Mouse (Mus musculus): ENCODE data around the gene Tspan14. TPM values are rescaled to one million over a fixed set of nuclear protein-coding genes. Genes with fewer than 3 reads are reported as not detected.

Gene Tspan14
- polyA plus RNA-seq, 1 experiment from 2014 or later, result 71.4 TPM

GRCm38 (mm10) chr14:41006263-41006662 lies 39.7 kb upstream of the Tspan14 start:
- DNase-seq (ENCODE audit: low spot score) (peak; percentile 21), ATAC-seq (replicated peaks; ENCODE audit: low FRiP score, low TSS enrichment, low read depth) (no peak)
- Histone ChIP-seq H3K4me3 (ENCODE audit: low read depth, low read length) (no peak overlapping the region), H3K27me3 (replicated peaks; ENCODE audit: control insufficient read depth, insufficient read depth, low read length) (no peaks in the 10 kb centered on the region), H3K36me3 (ENCODE audit: control insufficient read depth, insufficient read depth, low read length) (no peaks in the 10 kb centered on the region), H3K9ac (ENCODE audit: low read length) (no peak overlapping the region), H3K27ac (ENCODE audit: low read depth) (no peak overlapping the region), H3K4me2 (ENCODE audit: low read length) (no peak overlapping the region), H3K9me3 (ENCODE audit: control insufficient read depth, low read length) (no peaks in the 10 kb centered on the region), H3K4me1 (replicated peaks; ENCODE audit: control insufficient read depth, insufficient read depth, low read length) (peaks cover 35% of the 10 kb centered on the region)
- 80% methylated on average over 10 of the region's 10 CpGs for WGBS

GRCm38 (mm10) chr14:41005716-41006115 lies 39.1 kb upstream of the Tspan14 start:
- H3K36me3 ChIP-seq (ENCODE audit: control insufficient read depth, insufficient read depth, low read length), result no peaks in the 10 kb centered on the region
- no peaks in the 10 kb centered on the region for H3K9me3 ChIP-seq (ENCODE audit: control insufficient read depth, low read length)
- H3K9ac ChIP-seq (ENCODE audit: low read length), result no peak overlapping the region
- DNase-seq (ENCODE audit: low spot score) (no peak), ATAC-seq (replicated peaks; ENCODE audit: low FRiP score, low TSS enrichment, low read depth) (no peak)
- H3K4me2 ChIP-seq (ENCODE audit: low read length), result no peak overlapping the region
- no peak overlapping the region for H3K4me3 ChIP-seq (ENCODE audit: low read depth, low read length)
- H3K4me1 ChIP-seq (replicated peaks; ENCODE audit: control insufficient read depth, insufficient read depth, low read length), result peaks cover 35% of the 10 kb centered on the region
- no peak overlapping the region for H3K27ac ChIP-seq (ENCODE audit: low read depth)
- 80% methylated on average over 9 of the region's 9 CpGs for WGBS
- H3K27me3 ChIP-seq (replicated peaks; ENCODE audit: control insufficient read depth, insufficient read depth, low read length), result no peaks in the 10 kb centered on the region

GRCm38 (mm10) chr14:41004201-41005141 lies 37.9 kb upstream of the Tspan14 start:
- WGBS, result 31% methylated on average over 22 of the region's 22 CpGs
- Histone ChIP-seq H3K4me2 (ENCODE audit: low read length) (peak overlapping the region; percentile 39), H3K36me3 (ENCODE audit: control insufficient read depth, insufficient read depth, low read length) (no peaks in the 10 kb centered on the region), H3K9ac (ENCODE audit: low read length) (no peak overlapping the region), H3K27ac (ENCODE audit: low read depth) (peak overlapping the region; percentile 43; the same call in 1 of the 2 replicates), H3K4me1 (replicated peaks; ENCODE audit: control insufficient read depth, insufficient read depth, low read length) (peaks cover 35% of the 10 kb centered on the region), H3K27me3 (replicated peaks; ENCODE audit: control insufficient read depth, insufficient read depth, low read length) (no peaks in the 10 kb centered on the region), H3K9me3 (ENCODE audit: control insufficient read depth, low read length) (no peaks in the 10 kb centered on the region), H3K4me3 (ENCODE audit: low read depth, low read length) (no peak overlapping the region)
- DNase-seq (ENCODE audit: low spot score) (peak; percentile 64), ATAC-seq (replicated peaks; ENCODE audit: low FRiP score, low TSS enrichment, low read depth) (0 out of 2 replicates have a peak, but pooled peaks have one; percentile 34)

- H3K9me3 ChIP-seq (ENCODE audit: control insufficient read depth, low read length), result no peaks in the 10 kb centered on the region
- WGBS, result 86% methylated on average over 5 of the region's 5 CpGs
- no peak overlapping the region for H3K27ac ChIP-seq (ENCODE audit: low read depth)
- H3K36me3 ChIP-seq (ENCODE audit: control insufficient read depth, insufficient read depth, low read length), result peaks cover 18% of the 10 kb centered on the region
- H3K9ac ChIP-seq (ENCODE audit: low read length), result no peak overlapping the region
- H3K4me1 ChIP-seq (replicated peaks; ENCODE audit: control insufficient read depth, insufficient read depth, low read length), result peaks cover 18% of the 10 kb centered on the region
- no peaks in the 10 kb centered on the region for H3K27me3 ChIP-seq (replicated peaks; ENCODE audit: control insufficient read depth, insufficient read depth, low read length)
- DNase-seq (ENCODE audit: low spot score) (no peak), ATAC-seq (replicated peaks; ENCODE audit: low FRiP score, low TSS enrichment, low read depth) (no peak)
- no peak overlapping the region for H3K4me2 ChIP-seq (ENCODE audit: low read length)
- H3K4me3 ChIP-seq (ENCODE audit: low read depth, low read length), result no peak overlapping the region
Observed at GRCm38 (mm10) chr14:41001576-41001975, 35.0 kb upstream of the Tspan14 start.

GRCm38 (mm10) chr14:41000801-41001200 lies 34.2 kb upstream of the Tspan14 start:
- Histone ChIP-seq H3K27ac (ENCODE audit: low read depth) (no peak overlapping the region), H3K4me3 (ENCODE audit: low read depth, low read length) (no peak overlapping the region), H3K4me2 (ENCODE audit: low read length) (no peak overlapping the region), H3K9me3 (ENCODE audit: control insufficient read depth, low read length) (no peaks in the 10 kb centered on the region), H3K4me1 (replicated peaks; ENCODE audit: control insufficient read depth, insufficient read depth, low read length) (peaks cover 18% of the 10 kb centered on the region), H3K36me3 (ENCODE audit: control insufficient read depth, insufficient read depth, low read length) (peaks cover 18% of the 10 kb centered on the region), H3K9ac (ENCODE audit: low read length) (no peak overlapping the region), H3K27me3 (replicated peaks; ENCODE audit: control insufficient read depth, insufficient read depth, low read length) (no peaks in the 10 kb centered on the region)
- 69% methylated on average over 4 of the region's 4 CpGs for WGBS
- ATAC-seq (replicated peaks; ENCODE audit: low FRiP score, low TSS enrichment, low read depth), result no peak
- DNase-seq (ENCODE audit: low spot score), result no peak

GRCm38 (mm10) chr14:40999904-41000645 lies 33.5 kb upstream of the Tspan14 start:
- H3K27me3 ChIP-seq (replicated peaks; ENCODE audit: control insufficient read depth, insufficient read depth, low read length), result no peaks in the 10 kb centered on the region
- no peak overlapping the region for H3K4me3 ChIP-seq (ENCODE audit: low read depth, low read length)
- H3K4me1 ChIP-seq (replicated peaks; ENCODE audit: control insufficient read depth, insufficient read depth, low read length), result peaks cover 18% of the 10 kb centered on the region
- H3K36me3 ChIP-seq (ENCODE audit: control insufficient read depth, insufficient read depth, low read length), result peaks cover 18% of the 10 kb centered on the region
- H3K9me3 ChIP-seq (ENCODE audit: control insufficient read depth, low read length), result no peaks in the 10 kb centered on the region
- H3K27ac ChIP-seq (ENCODE audit: low read depth), result no peak overlapping the region
- WGBS, result 86% methylated on average over 7 of the region's 7 CpGs
- ATAC-seq (replicated peaks; ENCODE audit: low FRiP score, low TSS enrichment, low read depth) (no peak), DNase-seq (ENCODE audit: low spot score) (no peak)
- no peak overlapping the region for H3K4me2 ChIP-seq (ENCODE audit: low read length)
- H3K9ac ChIP-seq (ENCODE audit: low read length), result no peak overlapping the region

GRCm38 (mm10) chr14:40996171-40996570 lies 29.6 kb upstream of the Tspan14 start:
- Histone ChIP-seq H3K27me3 (replicated peaks; ENCODE audit: control insufficient read depth, insufficient read depth, low read length) (no peaks in the 10 kb centered on the region), H3K36me3 (ENCODE audit: control insufficient read depth, insufficient read depth, low read length) (peaks cover 18% of the 10 kb centered on the region), H3K27ac (ENCODE audit: low read depth) (no peak overlapping the region), H3K9ac (ENCODE audit: low read length) (no peak overlapping the region), H3K4me3 (ENCODE audit: low read depth, low read length) (no peak overlapping the region), H3K9me3 (ENCODE audit: control insufficient read depth, low read length) (no peaks in the 10 kb centered on the region), H3K4me2 (ENCODE audit: low read length) (no peak overlapping the region), H3K4me1 (replicated peaks; ENCODE audit: control insufficient read depth, insufficient read depth, low read length) (0 out of 2 replicates have a peak, but pooled peaks cover 4% of the 10 kb centered on the region)
- 82% methylated on average over 3 of the region's 3 CpGs for WGBS
- ATAC-seq (replicated peaks; ENCODE audit: low FRiP score, low TSS enrichment, low read depth) (no peak), DNase-seq (ENCODE audit: low spot score) (no peak)

- peak; percentile 72 for ATAC-seq (replicated peaks; ENCODE audit: low FRiP score, low TSS enrichment, low read depth)
- Histone ChIP-seq H3K4me1 (replicated peaks; ENCODE audit: control insufficient read depth, insufficient read depth, low read length) (0 out of 2 replicates have a peak, but pooled peaks cover 4% of the 10 kb centered on the region), H3K27me3 (replicated peaks; ENCODE audit: control insufficient read depth, insufficient read depth, low read length) (no peaks in the 10 kb centered on the region), H3K9me3 (ENCODE audit: control insufficient read depth, low read length) (no peaks in the 10 kb centered on the region), H3K9ac (ENCODE audit: low read length) (no peak overlapping the region), H3K4me2 (ENCODE audit: low read length) (no peak overlapping the region), H3K36me3 (ENCODE audit: control insufficient read depth, insufficient read depth, low read length) (peaks cover 7% of the 10 kb centered on the region), H3K27ac (ENCODE audit: low read depth) (no peak overlapping the region), H3K4me3 (ENCODE audit: low read depth, low read length) (no peak overlapping the region)
- no peak for DNase-seq (ENCODE audit: low spot score)
- WGBS, result 54% methylated on average over 6 of the region's 6 CpGs
Observed at GRCm38 (mm10) chr14:40992464-40992863, 25.9 kb upstream of the Tspan14 start.

All from intestine, embryonic 14.5 days (tissue).